Comparison of ENCODE assay signal across 20 mouse cellular contexts in genomic region chr3:27663221-27663620, GRCm38 (mm10). TPM values are rescaled to one million over a fixed set of nuclear protein-coding genes. Genes with fewer than 3 reads are reported as not detected.
DNase-seq lines count a peak whose midpoint lies in the region; ATAC-seq and TF ChIP-seq lines count a peak whose summit lies in the region.
"Had no signal": no experiment of that assay in that cellular context is flagged by ENCODE, and none has a peak within 500 bp of the region (broad histone marks: within the 10 kb centered on the region; RNA-seq: fewer than 3 reads in every experiment).

No protein-coding gene starts in this region.

- no peaks in the 10 kb centered on the region for H3K9me3 ChIP-seq in heart, embryonic 12.5 days (replicated peaks)
- H3K9me3 ChIP-seq in kidney, embryonic 14.5 days (ENCODE audit: control insufficient read depth, low read length) = no peaks in the 10 kb centered on the region
- H3K9me3 ChIP-seq in ES-Bruce4 (replicated peaks; ENCODE audit: control insufficient read depth, insufficient read depth, low read length, poor library complexity, severe bottlenecking) = no peaks in the 10 kb centered on the region
- H3K9me3 ChIP-seq: embryonic facial prominence, embryonic 13.5 days; limb, embryonic 15.5 days; midbrain, embryonic 12.5 days had no signal

- no peak for ATAC-seq in heart, embryonic 12.5 days (ENCODE audit: insufficient number of reproducible peaks, low FRiP score)
- 0 out of 2 replicates have a peak, but pooled peaks have one; percentile 17 for ATAC-seq in kidney, embryonic 14.5 days (ENCODE audit: low FRiP score, low TSS enrichment)
- ATAC-seq: activated CD4-positive, CD25-positive, alpha-beta regulatory T cell, adult 4 months; forebrain, embryonic 16.5 days; lung, postnatal 0 days had no signal

- TF ChIP-seq EP300 in ES-Bruce4 (IDR thresholded peaks at IDR 0.05; ENCODE audit: insufficient read depth, low read depth, low read length) = no peak

- no peaks in the 10 kb centered on the region for H3K27me3 ChIP-seq in heart, embryonic 12.5 days (replicated peaks)
- no peaks in the 10 kb centered on the region for H3K27me3 ChIP-seq in kidney, embryonic 14.5 days (ENCODE audit: control insufficient read depth, insufficient read depth, low read length)
- H3K27me3 ChIP-seq in ES-Bruce4 (ENCODE audit: control insufficient read depth, insufficient read depth, low read length, poor library complexity, severe bottlenecking) = no peaks in the 10 kb centered on the region
- H3K27me3 ChIP-seq: embryonic facial prominence, embryonic 13.5 days; limb, embryonic 15.5 days; midbrain, embryonic 12.5 days had no signal

- intact Hi-C loops in heart, postnatal 10 days (cut with DNase I) = no loop called here

- H3K4me3 ChIP-seq in heart, embryonic 12.5 days = no peak overlapping the region
- H3K4me3 ChIP-seq in kidney, embryonic 14.5 days (ENCODE audit: low read length) = no peak overlapping the region
- no peak overlapping the region for H3K4me3 ChIP-seq in ES-Bruce4 (ENCODE audit: low read depth, low read length)
- H3K4me3 ChIP-seq: embryonic facial prominence, embryonic 13.5 days; limb, embryonic 15.5 days; midbrain, embryonic 12.5 days had no signal

- H3K4me2 ChIP-seq in heart, embryonic 12.5 days = no peak overlapping the region
- no peak overlapping the region for H3K4me2 ChIP-seq in kidney, embryonic 14.5 days (replicated peaks; ENCODE audit: low read depth, low read length)
- H3K4me2 ChIP-seq: embryonic facial prominence, embryonic 13.5 days; hindbrain, embryonic 14.5 days; limb, embryonic 15.5 days; midbrain, embryonic 12.5 days had no signal

- H3K27ac ChIP-seq in heart, embryonic 12.5 days (ENCODE audit: poor library complexity, severe bottlenecking) = peak overlapping the region; percentile 77
- no peak overlapping the region; the same call in 1 of the 2 replicates for H3K27ac ChIP-seq in kidney, embryonic 14.5 days (ENCODE audit: low read depth, low read length)
- 0 out of 2 replicates have a peak overlapping the region, but pooled peaks have one; percentile 0 for H3K27ac ChIP-seq in ES-Bruce4 (ENCODE audit: insufficient read depth, low read length)
- H3K27ac ChIP-seq: embryonic facial prominence, embryonic 13.5 days; hindbrain, embryonic 14.5 days; limb, embryonic 15.5 days; midbrain, embryonic 12.5 days; stomach, postnatal 0 days had no signal

- H3K9ac ChIP-seq in heart, embryonic 12.5 days = no peak overlapping the region
- no peak overlapping the region for H3K9ac ChIP-seq in kidney, embryonic 14.5 days (ENCODE audit: low read depth, low read length)
- H3K9ac ChIP-seq in ES-Bruce4 (ENCODE audit: low read depth, poor library complexity, severe bottlenecking) = no peak overlapping the region
- H3K9ac ChIP-seq: embryonic facial prominence, embryonic 13.5 days; hindbrain, embryonic 14.5 days; limb, embryonic 15.5 days; midbrain, embryonic 12.5 days had no signal

- TF ChIP-seq CTCF in ES-Bruce4 (IDR thresholded peaks at IDR 0.05; ENCODE audit: low read depth, low read length) = no peak

- no peak for DNase-seq in heart, postnatal 10 days
- DNase-seq in kidney, postnatal 25 days = no peak
- peak; percentile 27 for DNase-seq in R1 (ENCODE audit: low read depth, low spot score)
- no peak for DNase-seq in embryo, embryonic 10.5 days (ENCODE audit: low spot score)
- DNase-seq: adrenal gland, postnatal 25 days; cerebellum, adult 11 months; cerebellum, postnatal 10 days; kidney, postnatal 10 days; right cerebral cortex, adult 18-20 months had no signal

- H3K4me1 ChIP-seq in heart, embryonic 12.5 days (replicated peaks) = peaks cover 76% of the 10 kb centered on the region
- peaks cover 18% of the 10 kb centered on the region for H3K4me1 ChIP-seq in kidney, embryonic 14.5 days (ENCODE audit: control insufficient read depth, insufficient read depth, low read length)
- H3K4me1 ChIP-seq in ES-Bruce4 (ENCODE audit: control insufficient read depth, insufficient read depth, low read length) = peaks cover 6% of the 10 kb centered on the region
- H3K4me1 ChIP-seq: midbrain, embryonic 12.5 days had no signal

- H3K36me3 ChIP-seq in heart, embryonic 12.5 days = 0 out of 2 replicates have a peak, but pooled peaks cover 3% of the 10 kb centered on the region
- H3K36me3 ChIP-seq in kidney, embryonic 14.5 days (ENCODE audit: control insufficient read depth, insufficient read depth, low read length) = no peaks in the 10 kb centered on the region
- no peaks in the 10 kb centered on the region for H3K36me3 ChIP-seq in ES-Bruce4 (ENCODE audit: control insufficient read depth, insufficient read depth, low read length, poor library complexity, severe bottlenecking)
- H3K36me3 ChIP-seq: embryonic facial prominence, embryonic 13.5 days; midbrain, embryonic 12.5 days had no signal

- TF ChIP-seq POLR2A in ES-Bruce4 (IDR thresholded peaks at IDR 0.05; ENCODE audit: insufficient read depth, low read length) = no peak

- 31% methylated on average over 5 of the region's 5 CpGs for WGBS in heart, embryonic 12.5 days
- 23% methylated on average over 5 of the region's 5 CpGs for WGBS in kidney, embryonic 14.5 days

RNA-seq across cellular contexts. Expression of gene Fndc3b, which starts 47.9 kb away (rescaled TPM):
- 36.8 and 43.6 TPM in 2 replicates for polyA plus RNA-seq in heart, embryonic 12.5 days (2016; fragmentation: Nextera tagmentation; extraction: Ambion mirVana)
- 10 to 100 TPM; 77.3 to 95.8 TPM for total RNA-seq in heart, postnatal 10 days (2021)
- polyA plus RNA-seq in kidney, embryonic 14.5 days (2014; fragmentation: Nextera tagmentation; extraction: Ambion mirVana) = 18.5 and 28.7 TPM in 2 replicates
- 36.7 and 42.6 TPM in 2 replicates for polyA plus RNA-seq in ES-Bruce4 (2011; ENCODE audit: insufficient read depth, insufficient read length, low read depth, missing spikeins)
